Mouse (Mus musculus) CH12.LX (cell line): ENCODE measurements around the gene Dnah11. TPM values are rescaled to one million over a fixed set of nuclear protein-coding genes. Genes with fewer than 3 reads are reported as not detected.

Source experiments
- DNase-seq: peaks from one replicate; pipeline ENCODE4 v3.0.0-alpha.2; 2013; ENCODE audit errors: extremely low read depth
- H3K27ac ChIP-seq: 2 replicates; pipeline ENCODE4 v1.5.1; 2012; ENCODE audit warnings: low read depth, mild to moderate bottlenecking, control low read depth, moderate library complexity; ENCODE audit not compliant: insufficient read depth
- H3K27me3 ChIP-seq: replicated peaks from 2 replicates; pipeline ENCODE3; 2012; ENCODE audit warnings: inconsistent platforms
- H3K36me3 ChIP-seq, 2 experiments: replicated peaks in 1 of 2; 2 replicates each; pipeline versions ENCODE3 to v1.6.1; 2012; ENCODE audit warnings: inconsistent platforms in 1 of 2, low read length in 1 of 2, mild to moderate bottlenecking in 1 of 2, mixed read lengths in 1 of 2, moderate library complexity in 1 of 2; ENCODE audit not compliant: control insufficient read depth in 1 of 2, insufficient read depth in 1 of 2
- H3K4me1 ChIP-seq, 2 experiments: 2 replicates each; pipeline ENCODE4 v1.6.1; 2012; ENCODE audit warnings: inconsistent platforms in 1 of 2, moderate library complexity in 1 of 2; ENCODE audit not compliant: insufficient read depth in 2 of 2, control insufficient read depth in 1 of 2
- H3K4me2 ChIP-seq: 2 replicates; pipeline ENCODE4 v1.6.1; 2012; ENCODE audit warnings: low read depth, mild to moderate bottlenecking, control low read depth; ENCODE audit not compliant: poor library complexity, insufficient read depth, severe bottlenecking
- H3K4me3 ChIP-seq, 3 experiments: fragments of 150-350 bp in 1 of 3; sonication (generic) in 1 of 3; replicated peaks in 1 of 3; 2 replicates each; pipeline versions ENCODE3 to v1.5.1; 2011 to 2012; ENCODE audit warnings: low read depth in 2 of 3, low read length in 2 of 3, mild to moderate bottlenecking in 2 of 3, moderate library complexity in 2 of 3, control low read depth in 1 of 3, improper control_type of control experiment in 1 of 3, inconsistent platforms in 1 of 3, mixed read lengths in 1 of 3; ENCODE audit not compliant: poor library complexity in 1 of 3
- H3K79me2 ChIP-seq: replicated peaks from 2 replicates; pipeline ENCODE4 v1.6.1; 2012; ENCODE audit warnings: mild to moderate bottlenecking, moderate library complexity; ENCODE audit not compliant: control insufficient read depth, poor library complexity, insufficient read depth, severe bottlenecking; ENCODE audit errors: extremely low read depth
- H3K9ac ChIP-seq: 2 replicates; pipeline ENCODE4 v1.6.1; 2012; ENCODE audit warnings: low read depth, mild to moderate bottlenecking, control low read depth, moderate library complexity; ENCODE audit not compliant: insufficient read depth
- H3K9me3 ChIP-seq: replicated peaks from 2 replicates; pipeline ENCODE3; 2012; ENCODE audit warnings: low read length, inconsistent platforms, mixed read lengths
- BHLHE40 ChIP-seq: IDR thresholded peaks from 2 replicates; pipeline ENCODE4 v1.6.1; 2011; ENCODE audit warnings: mild to moderate bottlenecking, low read depth, low read length, improper control_type of control experiment
- CHD1 ChIP-seq: IDR thresholded peaks from 2 replicates; pipeline ENCODE4 v1.6.1; 2012; ENCODE audit warnings: low read depth, low read length, improper control_type of control experiment, inconsistent platforms
- CHD2 ChIP-seq: IDR thresholded peaks from 2 replicates; pipeline ENCODE4 v1.6.1; 2011; ENCODE audit warnings: low read length, improper control_type of control experiment
- CTCF ChIP-seq, 2 experiments: IDR thresholded peaks in 1 of 2; conservative IDR thresholded peaks in 1 of 2; 2 replicates each; pipeline ENCODE4 v1.5.1; 2011 to 2012; ENCODE audit warnings: low read depth in 2 of 2, low read length in 2 of 2, improper control_type of control experiment in 1 of 2, inconsistent platforms in 1 of 2, mild to moderate bottlenecking in 1 of 2, moderate library complexity in 1 of 2
- E2F4 ChIP-seq: IDR thresholded peaks from 2 replicates; pipeline ENCODE4 v1.6.1; 2011; ENCODE audit warnings: low read depth, low read length, improper control_type of control experiment; ENCODE audit not compliant: insufficient replicate concordance
- ELF1 ChIP-seq: IDR thresholded peaks from 2 replicates; pipeline ENCODE4 v1.6.1; 2014; ENCODE audit warnings: low read depth, mild to moderate bottlenecking, inconsistent platforms, low read length, improper control_type of control experiment
- EP300 ChIP-seq: IDR thresholded peaks from 2 replicates; pipeline ENCODE4 v1.6.1; 2011; ENCODE audit warnings: low read length, improper control_type of control experiment
- ETS1 ChIP-seq: conservative IDR thresholded peaks from 2 replicates; pipeline ENCODE4 v1.6.1; 2012; ENCODE audit warnings: low read depth, mild to moderate bottlenecking, inconsistent platforms, low read length, improper control_type of control experiment, moderate library complexity
- GABPA ChIP-seq: IDR thresholded peaks from 2 replicates; pipeline ENCODE4 v1.6.1; 2012; ENCODE audit warnings: low read depth, low read length, improper control_type of control experiment, inconsistent platforms; ENCODE audit not compliant: insufficient replicate concordance
- HCFC1 ChIP-seq: IDR thresholded peaks from 2 replicates; pipeline ENCODE4 v1.6.1; 2012; ENCODE audit warnings: low read depth, mild to moderate bottlenecking, inconsistent platforms, low read length, improper control_type of control experiment
- JUN ChIP-seq: IDR thresholded peaks from 2 replicates; pipeline ENCODE4 v1.6.1; 2011; ENCODE audit warnings: low read depth, mild to moderate bottlenecking, low read length, improper control_type of control experiment, moderate library complexity; ENCODE audit not compliant: insufficient read depth
- JUND ChIP-seq: conservative IDR thresholded peaks from 2 replicates; pipeline ENCODE4 v1.6.1; 2011; ENCODE audit warnings: low read depth, low read length, improper control_type of control experiment
- MAFK ChIP-seq: IDR thresholded peaks from 2 replicates; pipeline ENCODE4 v1.6.1; 2011; ENCODE audit warnings: low read length, improper control_type of control experiment; ENCODE audit not compliant: insufficient replicate concordance
- MAX ChIP-seq: IDR thresholded peaks from 2 replicates; pipeline ENCODE4 v1.6.1; 2011; ENCODE audit warnings: low read length, improper control_type of control experiment
- MXI1 ChIP-seq: IDR thresholded peaks from 2 replicates; pipeline ENCODE4 v1.6.1; 2011; ENCODE audit warnings: mild to moderate bottlenecking, low read depth, low read length, improper control_type of control experiment
- NRF1 ChIP-seq: IDR thresholded peaks from 2 replicates; pipeline ENCODE4 v1.6.1; 2014; ENCODE audit warnings: low read depth, mild to moderate bottlenecking, inconsistent platforms, low read length, improper control_type of control experiment, moderate library complexity
- TBP ChIP-seq: conservative IDR thresholded peaks from 2 replicates; pipeline ENCODE4 v1.6.1; 2011; ENCODE audit warnings: low read depth, low read length, improper control_type of control experiment
- TCF12 ChIP-seq: IDR thresholded peaks from 2 replicates; pipeline ENCODE4 v1.6.1; 2014; ENCODE audit warnings: low read depth, mild to moderate bottlenecking, inconsistent platforms, low read length, improper control_type of control experiment
- ZNF384 ChIP-seq: IDR thresholded peaks from 2 replicates; pipeline ENCODE4 v1.6.1; 2012; ENCODE audit warnings: low read depth, low read length, improper control_type of control experiment, inconsistent platforms
- dilution Hi-C: fragments of 300-500 bp; cut with MboI; formaldehyde crosslinking; loops from 2 replicates; pipeline ENCODE4 v1.14.3; 2020; ENCODE audit warnings: low sequenced_read_pairs; ENCODE audit not compliant: extremely low pct_unique_long_range_greater_than_20kb, extremely low pct_ligation_motif_present
- in situ Hi-C: fragments of 300-500 bp; cut with MboI; formaldehyde crosslinking; loops from 3 replicates; pipeline ENCODE4 v1.14.3; 2019; ENCODE audit warnings: low sequenced_read_pairs, low pct_ligation_motif_present, low pct_unique_long_range_greater_than_20kb, mixed read lengths
- polyA plus RNA-seq: library from polyadenylated mRNA; unstranded; fragments of >175 nt; gene quantifications from 2 replicates; pipeline ENCODE4 v1.2.1, GENCODE M21; 2012; ENCODE audit warnings: low read depth; ENCODE audit not compliant: insufficient read length
- total RNA-seq, 2 experiments: library from RNA; depleted of rRNA; stranded (reverse); fragments of 300-350 nt in 1 of 2; fragments of >200 nt in 1 of 2; gene quantifications; 2 replicates each; pipeline ENCODE4 v1.2.3; 2012 to 2014

Dnah11 gene
- total and polyA plus RNA-seq, 3 experiments = 0.85 to 2.5 (median 1.2) TPM

GRCm38 (mm10) chr12:118084806-118085205 is 114.0 kb downstream of the Dnah11 start:
- TF ChIP-seq E2F4 = no peak
- no peak for TF ChIP-seq CTCF (conservative IDR thresholded peaks at IDR 0.05 in 1 of 2, IDR thresholded peaks at IDR 0.05 in 1 of 2; ENCODE audit: low read depth in 2 of 2, low read length in 2 of 2)
- TF ChIP-seq MAX = no peak
- TF ChIP-seq CHD2 = no peak
- no peak for TF ChIP-seq BHLHE40
- TF ChIP-seq JUND = no peak
- TF ChIP-seq EP300 = no peak
- TF ChIP-seq NRF1 = no peak
- TF ChIP-seq GABPA = no peak
- TF ChIP-seq ETS1 = no peak
- TF ChIP-seq JUN = no peak
- TF ChIP-seq MAFK = no peak
- no peak for DNase-seq
- no peaks in the 10 kb centered on the region for H3K36me3 ChIP-seq
- dilution Hi-C loops (no loop called here), in situ Hi-C loops (no loop called here)
- no peak overlapping the region for H3K4me2 ChIP-seq
- no peak overlapping the region for H3K4me3 ChIP-seq
- no peaks in the 10 kb centered on the region for H3K79me2 ChIP-seq
- H3K4me1 ChIP-seq = no peaks in the 10 kb centered on the region
- no peak overlapping the region for H3K9ac ChIP-seq
- no peaks in the 10 kb centered on the region for H3K27me3 ChIP-seq
- no peak overlapping the region for H3K27ac ChIP-seq
- no peaks in the 10 kb centered on the region for H3K9me3 ChIP-seq

GRCm38 (mm10) chr12:118084134-118084533 is 114.7 kb downstream of the Dnah11 start:
- dilution Hi-C loops (no loop called here), in situ Hi-C loops (no loop called here)
- H3K36me3 ChIP-seq = no peaks in the 10 kb centered on the region
- no peaks in the 10 kb centered on the region for H3K9me3 ChIP-seq
- no peak overlapping the region for H3K4me3 ChIP-seq
- H3K4me2 ChIP-seq = no peak overlapping the region
- no peak overlapping the region for H3K27ac ChIP-seq
- H3K79me2 ChIP-seq = no peaks in the 10 kb centered on the region
- TF ChIP-seq TCF12 = no peak
- TF ChIP-seq ELF1 = no peak
- TF ChIP-seq TBP = no peak
- TF ChIP-seq HCFC1 = no peak
- no peak for TF ChIP-seq MXI1
- no peak for TF ChIP-seq JUND
- TF ChIP-seq JUN = no peak
- no peak for TF ChIP-seq GABPA
- no peak for TF ChIP-seq CHD1
- no peak for TF ChIP-seq E2F4
- no peak for TF ChIP-seq CHD2
- no peak for TF ChIP-seq ZNF384
- TF ChIP-seq MAFK = no peak
- no peak for TF ChIP-seq CTCF (conservative IDR thresholded peaks at IDR 0.05 in 1 of 2, IDR thresholded peaks at IDR 0.05 in 1 of 2; ENCODE audit: low read depth in 2 of 2, low read length in 2 of 2)
- H3K27me3 ChIP-seq = no peaks in the 10 kb centered on the region
- H3K9ac ChIP-seq = no peak overlapping the region
- DNase-seq = no peak
- no peaks in the 10 kb centered on the region for H3K4me1 ChIP-seq
